ENCODE assay signal across 8 mouse cellular contexts in the genomic region with DNA sequence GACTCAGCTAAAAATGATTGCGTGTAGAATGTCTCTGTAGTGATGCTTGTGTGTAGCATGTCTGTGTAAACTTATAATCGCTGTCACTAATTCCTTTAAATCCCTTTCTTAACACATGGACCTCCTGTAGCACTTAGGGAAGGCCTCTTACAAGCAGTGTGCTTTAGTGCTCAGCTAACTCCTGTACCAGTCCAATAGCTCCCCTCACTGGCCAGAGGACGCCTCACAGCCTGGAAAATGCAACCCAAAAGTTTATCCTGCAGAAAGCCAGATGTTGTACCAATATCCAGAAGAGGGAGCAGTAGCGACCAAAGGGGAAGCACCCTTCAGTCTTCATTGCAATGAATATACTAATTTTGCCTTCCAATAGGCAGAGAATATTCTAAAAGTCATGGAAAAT. TPM values are rescaled to one million over a fixed set of nuclear protein-coding genes. Genes with fewer than 3 reads are reported as not detected.
DNase-seq lines count a peak whose midpoint lies in the region; ATAC-seq and TF ChIP-seq lines count a peak whose summit lies in the region.

No protein-coding gene starts in this region.

- H3K4me2 ChIP-seq in liver, embryonic 12.5 days, result no peak overlapping the region

- H3K27ac ChIP-seq in liver, adult 2 months (replicated peaks; ENCODE audit: insufficient read depth, low read depth, low read length), result no peak overlapping the region
- H3K27ac ChIP-seq in liver, embryonic 12.5 days, result no peak overlapping the region

- no peaks in the 10 kb centered on the region for H3K9me3 ChIP-seq in liver, embryonic 12.5 days (replicated peaks)

- H3K36me3 ChIP-seq in liver, adult 2 months (ENCODE audit: control insufficient read depth, insufficient read depth, low read length), result peaks cover 38% of the 10 kb centered on the region
- H3K36me3 ChIP-seq in liver, embryonic 12.5 days, result peaks cover 64% of the 10 kb centered on the region

- no peaks in the 10 kb centered on the region for H3K4me1 ChIP-seq in liver, adult 2 months (ENCODE audit: control insufficient read depth, insufficient read depth, low read length)
- no peaks in the 10 kb centered on the region for H3K4me1 ChIP-seq in liver, embryonic 12.5 days

- peak; percentile 46 for DNase-seq in liver, adult 2 months (ENCODE audit: extremely low read depth, low read depth, low spot score)
- DNase-seq in MEL-GATA-1-ER (ENCODE audit: extremely low read depth, low read depth), result peak; percentile 8
- DNase-seq in left cerebral cortex, postnatal 14 days (ENCODE audit: low spot score in 2 of 2), result peak; percentile 62 to 79
- peak; percentile 65 to 66 for DNase-seq in right cerebral cortex, adult 2 months (ENCODE audit: low spot score in 2 of 2)
- no peak for DNase-seq in spleen, postnatal 4 days (ENCODE audit: low spot score in 2 of 2)

- no peak overlapping the region for H3K9ac ChIP-seq in liver, adult 2 months (ENCODE audit: low read depth, low read length)
- no peak overlapping the region for H3K9ac ChIP-seq in liver, embryonic 12.5 days

- ATAC-seq in liver, embryonic 12.5 days, result no peak
- peak; percentile 83 for ATAC-seq in common myeloid progenitor, adult 5-6 weeks (replicated peaks; ENCODE audit: low read depth, poor library complexity, severe bottlenecking)
- peak; percentile 44 to 59; a peak in 1 of 4 replicates for ATAC-seq in hematopoietic stem cell, adult 5-6 weeks (replicated peaks in 1 of 2; ENCODE audit: insufficient read depth in 1 of 2, low FRiP score in 2 of 2, low TSS enrichment in 1 of 2, low read depth in 1 of 2, poor library complexity in 2 of 2, severe bottlenecking in 2 of 2)

- 80% methylated on average over 4 of the region's 4 CpGs for WGBS in liver, adult 2 months
- WGBS in liver, embryonic 12.5 days (ENCODE audit: insufficient replicate concordance), result 74% methylated on average over 4 of the region's 4 CpGs

- no peak overlapping the region for H3K4me3 ChIP-seq in liver, adult 2 months (ENCODE audit: insufficient read depth, low read depth, low read length)
- no peak overlapping the region for H3K4me3 ChIP-seq in liver, embryonic 12.5 days

- H3K27me3 ChIP-seq in liver, adult 2 months (ENCODE audit: control insufficient read depth, insufficient read depth, low read length), result no peaks in the 10 kb centered on the region
- no peaks in the 10 kb centered on the region for H3K27me3 ChIP-seq in liver, embryonic 12.5 days (replicated peaks)

- intact Hi-C loops in left cerebral cortex, postnatal 14 days (cut with DNase I), result loop anchor here (5.0 kb wide), 1 partner anchor 981 kb away; no protein-coding TSS in a partner anchor

- peak; percentile 62 for TF ChIP-seq CTCF in liver, adult 2 months (IDR thresholded peaks at IDR 0.05; ENCODE audit: low read depth, low read length)

- H3K79me2 ChIP-seq in liver, adult 2 months (ENCODE audit: control insufficient read depth, insufficient read depth, low read length), result no peaks in the 10 kb centered on the region

- no peak for TF ChIP-seq POLR2A in liver, adult 2 months (IDR thresholded peaks at IDR 0.05; ENCODE audit: extremely low read depth, insufficient read depth, low read length)

RNA-seq across cellular contexts. Expression of gene Glrx3, which starts 30.8 kb away (rescaled TPM):
- total RNA-seq in liver, adult 2 months (2014; rRNA removed), result 77.4 and 95.7 TPM in 2 replicates
- 52.5 and 75.5 TPM in 2 replicates for polyA plus RNA-seq in liver, adult 2 months (2012; rRNA removed)
- polyA plus RNA-seq in liver, embryonic 12.5 days (2016; fragmentation: Nextera tagmentation; extraction: Ambion mirVana), result 131 and 132 TPM in 2 replicates
- 143 and 170 TPM in 2 replicates for total RNA-seq in common myeloid progenitor, adult 5-6 weeks (2017)
- 136 and 167 TPM in 2 replicates for total RNA-seq in hematopoietic stem cell, adult 5-6 weeks (2017)
- total RNA-seq in left cerebral cortex, postnatal 14 days (2021), result 100 to 1,000 TPM; 113 to 117 TPM

RNA-seq across cellular contexts. Expression of gene 9430038I01Rik, which starts 57.6 kb away (rescaled TPM):
- total RNA-seq in liver, adult 2 months (2014; rRNA removed), result 14.6 and 15.7 TPM in 2 replicates
- polyA plus RNA-seq in liver, adult 2 months (2012; rRNA removed), result 9.8 and 13.3 TPM in 2 replicates
- 9.3 and 12.1 TPM in 2 replicates for polyA plus RNA-seq in liver, embryonic 12.5 days (2016; fragmentation: Nextera tagmentation; extraction: Ambion mirVana)
- 23.8 and 26.9 TPM in 2 replicates for total RNA-seq in common myeloid progenitor, adult 5-6 weeks (2017)
- total RNA-seq in hematopoietic stem cell, adult 5-6 weeks (2017), result 15.9 and 21.2 TPM in 2 replicates
- total RNA-seq in left cerebral cortex, postnatal 14 days (2021), result 1 to 10 TPM; 5.7 to 6.9 TPM

Comparison
In these comparisons a context has a peak if more than half of its experiments do, and no peak if none do; other contexts are left out.
1. DNase-seq: peak in liver, adult 2 months (single experiment), MEL-GATA-1-ER (single experiment), left cerebral cortex, postnatal 14 days (2 of 2) and right cerebral cortex, adult 2 months (2 of 2); none in spleen, postnatal 4 days (0 of 2).